Mouse (Mus musculus) neutrophil, adult 5-6 weeks (primary cell): ENCODE results near the gene Sult6b1. TPM values are rescaled to one million over a fixed set of nuclear protein-coding genes. Genes with fewer than 3 reads are reported as not detected.

Source experiments
- ATAC-seq: fragments of 151-379, 151-347 bp; 2 replicates; pipeline ENCODE4 v1.8.0; 2017; ENCODE audit warnings: mild to moderate bottlenecking, moderate TSS enrichment; ENCODE audit not compliant: insufficient number of reproducible peaks, poor library complexity, low FRiP score, severe bottlenecking; ENCODE audit errors: extremely low read depth
- total RNA-seq: library from RNA; stranded (forward); fragments of 200-1000 nt; gene quantifications from 2 replicates; pipeline ENCODE4 v1.2.3, GENCODE M21; 2017

Gene Sult6b1
- total RNA-seq, 1 experiment from 2014 or later: not detected

DNA sequence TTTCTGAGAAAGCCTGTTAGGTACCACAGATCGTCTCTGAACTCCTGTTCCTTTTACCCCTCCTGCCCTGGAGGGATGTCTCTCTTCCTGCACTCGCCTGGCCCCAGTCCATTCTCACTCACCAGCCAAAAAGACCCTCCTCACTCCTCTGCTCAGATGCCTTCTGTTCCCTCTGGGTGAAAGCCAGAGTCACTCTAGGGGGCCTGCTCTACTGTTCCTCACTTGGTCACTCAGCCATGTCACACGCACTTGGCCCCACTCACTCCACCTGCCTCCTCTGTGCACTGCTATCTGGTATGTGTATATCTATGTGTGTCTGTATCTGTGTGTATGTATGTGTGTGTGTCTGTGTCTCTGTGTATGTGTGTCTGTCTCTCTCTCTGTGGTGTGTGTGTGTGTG lies 17.6 kb downstream of the Sult6b1 start:
- ATAC-seq: no peak

DNA sequence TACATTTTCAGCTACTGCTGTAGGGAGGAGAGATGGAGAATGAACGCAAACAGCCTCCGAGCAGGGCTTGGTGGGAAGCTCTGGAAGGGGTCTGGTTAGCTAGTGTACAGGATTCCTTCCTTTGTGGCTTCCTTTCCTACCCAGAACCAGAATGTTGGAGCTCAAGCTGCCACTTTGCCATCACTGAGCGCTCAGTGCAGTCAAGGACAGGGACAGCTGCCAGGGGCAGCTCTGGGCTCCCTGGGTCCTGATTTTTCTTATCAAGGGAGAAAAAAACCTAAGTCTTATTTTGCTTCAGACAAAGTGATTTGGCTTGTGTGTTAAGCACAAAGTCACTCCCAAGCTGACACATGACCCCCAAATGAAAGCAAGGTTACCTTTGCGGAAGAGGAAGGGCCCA lies 18.2 kb downstream of the Sult6b1 start:
- ATAC-seq: no peak

- ATAC-seq: no peak
These were observed 21.3 kb downstream of the Sult6b1 start for GRCm38 (mm10) chr17:78885286-78886065.

DNA sequence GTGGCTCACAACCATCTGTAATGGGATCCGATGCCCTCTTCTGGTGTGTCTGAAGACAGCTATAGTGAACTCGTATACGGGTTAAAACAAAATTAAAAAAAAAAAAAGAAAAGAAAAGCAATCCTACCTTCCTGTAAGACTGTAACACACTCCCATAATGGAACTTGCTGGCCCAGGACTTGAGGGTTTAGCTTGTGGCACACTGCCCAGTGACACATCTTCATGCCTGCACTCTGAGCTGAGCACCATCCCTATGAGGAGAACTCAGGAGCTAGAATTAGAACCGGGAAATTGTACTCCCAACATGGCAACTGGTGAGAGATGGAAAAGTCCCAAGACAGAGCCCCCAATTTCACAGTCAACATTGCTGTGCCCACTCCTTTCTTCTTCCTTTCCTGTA lies 23.5 kb downstream of the Sult6b1 start:
- no peak for ATAC-seq

DNA sequence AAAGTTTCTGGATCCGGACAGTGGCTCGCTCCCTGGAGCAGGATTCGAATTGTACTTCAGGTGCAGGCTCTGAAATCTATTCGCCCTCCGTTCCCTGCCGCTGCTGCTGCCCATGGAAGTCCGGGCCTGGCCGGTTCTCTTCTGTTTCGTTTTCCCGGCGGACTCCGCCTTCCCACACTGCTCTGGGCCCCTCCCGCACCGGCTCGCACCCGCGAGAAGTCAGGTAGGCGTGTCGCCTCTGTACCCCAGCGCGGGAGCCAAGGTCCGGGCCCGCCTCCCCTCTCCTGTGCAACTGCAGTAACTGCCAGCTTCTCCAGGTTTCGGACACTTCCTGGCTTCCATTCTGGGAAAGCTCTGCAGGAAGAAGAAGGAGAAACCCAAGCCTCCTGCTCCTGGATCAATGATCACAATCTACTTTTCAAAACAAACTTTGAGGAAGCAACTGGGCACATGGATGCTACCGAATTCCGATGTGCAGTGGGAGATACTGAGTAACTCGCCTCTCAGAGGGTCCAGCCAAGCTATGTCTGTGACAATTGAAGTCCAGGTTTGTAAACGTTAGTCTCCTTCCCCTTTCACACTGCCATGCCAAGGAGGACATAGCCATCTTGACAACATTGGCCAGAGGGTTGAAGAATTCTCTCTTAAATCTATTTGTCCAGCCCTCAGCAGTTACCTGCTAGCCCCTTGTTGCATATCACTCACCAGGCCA lies 24.2 kb downstream of the Sult6b1 start, which contains the start of gene Eif2ak2:
Eif2ak2 (minus strand) TSS at position 173 of the 712 bp plus-strand sequence.
- ATAC-seq: peak; percentile 69; the same call in 1 of the 2 replicates

DNA sequence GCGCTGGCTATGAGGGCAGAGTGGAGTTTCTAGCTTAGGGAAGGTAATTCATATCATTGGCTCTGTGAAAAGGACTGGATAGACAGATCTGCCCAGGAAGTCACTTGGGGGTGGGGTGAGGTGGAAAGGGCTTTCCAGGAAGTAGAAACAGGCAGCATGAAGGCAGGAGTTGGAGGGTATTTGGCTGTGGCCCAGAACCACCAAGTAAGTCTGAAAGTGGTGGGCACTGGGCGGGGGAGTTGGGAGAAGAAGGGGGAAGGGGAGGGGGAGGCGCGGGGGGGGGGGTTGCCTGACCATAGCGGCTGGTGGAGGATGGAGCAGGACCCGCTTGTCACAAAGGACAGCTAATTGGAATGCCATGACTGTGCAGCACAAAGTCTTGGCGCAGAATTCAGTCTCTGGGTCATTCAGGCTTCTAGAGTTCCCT lies 24.9 kb downstream of the Sult6b1 start:
- ATAC-seq: peak; percentile 33; the same call in 1 of the 2 replicates

DNA sequence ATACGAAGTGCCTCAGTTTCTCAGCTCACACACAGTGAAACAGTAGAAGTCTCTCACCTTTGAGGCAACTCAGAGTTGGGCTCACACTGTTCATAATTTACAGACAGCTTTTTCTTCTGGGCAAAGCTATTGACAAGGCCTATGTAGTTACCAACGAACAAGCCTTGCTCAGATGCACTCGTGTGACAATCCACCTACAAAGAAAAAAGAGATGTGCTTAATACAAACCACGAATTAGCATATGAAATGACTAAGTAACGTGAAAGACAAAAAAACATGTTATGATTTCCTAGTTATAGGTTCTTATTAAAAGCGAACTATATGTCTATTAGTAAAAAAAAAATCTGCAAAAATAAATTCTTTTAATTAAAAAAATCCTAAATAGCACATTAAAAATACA lies 32.9 kb downstream of the Sult6b1 start:
- ATAC-seq: no peak

DNA sequence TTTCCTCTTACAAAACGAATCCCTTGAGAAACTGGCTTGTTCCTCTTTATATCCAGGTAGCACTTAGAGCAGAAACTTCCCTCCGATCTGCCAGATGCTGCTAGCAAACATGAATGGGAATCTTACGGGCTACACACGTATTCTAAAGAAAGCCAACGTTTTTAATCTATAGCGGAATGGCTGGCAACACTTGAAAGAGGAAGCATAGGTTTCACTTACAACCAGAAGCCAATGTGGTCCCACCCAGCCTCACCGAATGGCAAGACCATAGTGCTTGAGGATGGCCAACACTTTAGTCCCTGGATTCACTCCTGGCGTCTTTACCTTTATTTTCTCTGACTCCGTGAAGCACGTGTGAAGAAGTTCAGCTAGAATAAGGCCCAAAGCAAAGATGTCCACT lies 50.5 kb downstream of the Sult6b1 start:
- ATAC-seq: no peak

DNA sequence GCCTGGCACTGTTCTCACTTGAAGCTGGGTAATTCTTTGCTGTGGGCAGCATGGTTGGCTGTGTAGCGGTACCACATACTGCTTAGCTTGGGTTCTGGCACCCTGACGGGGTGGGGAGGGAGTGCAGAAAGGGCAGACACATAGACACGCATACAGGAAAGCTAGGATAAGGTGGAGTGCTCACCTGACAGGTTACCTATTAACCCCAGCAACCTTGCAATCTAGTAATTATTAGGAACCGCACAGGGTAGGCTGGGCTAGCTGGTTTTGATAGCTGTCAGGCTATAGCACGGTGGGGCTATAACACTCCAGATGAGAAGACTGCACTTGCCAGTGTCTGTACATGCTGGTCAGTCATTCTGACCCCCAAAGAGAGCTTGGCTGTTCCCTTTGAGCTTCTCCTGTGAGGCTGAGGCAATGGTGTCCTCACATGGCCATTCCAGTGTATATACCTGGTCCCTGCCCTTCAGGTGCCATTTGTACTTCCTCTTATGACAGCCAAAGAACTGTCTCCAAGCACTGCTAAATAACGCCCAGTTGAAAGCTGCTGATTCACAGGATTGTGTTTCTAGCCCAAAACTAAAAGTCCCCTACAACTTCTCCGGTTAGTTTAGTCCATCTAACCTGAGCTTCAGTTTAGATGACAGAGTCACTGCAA lies 64.4 kb downstream of the Sult6b1 start:
- ATAC-seq: no peak

DNA sequence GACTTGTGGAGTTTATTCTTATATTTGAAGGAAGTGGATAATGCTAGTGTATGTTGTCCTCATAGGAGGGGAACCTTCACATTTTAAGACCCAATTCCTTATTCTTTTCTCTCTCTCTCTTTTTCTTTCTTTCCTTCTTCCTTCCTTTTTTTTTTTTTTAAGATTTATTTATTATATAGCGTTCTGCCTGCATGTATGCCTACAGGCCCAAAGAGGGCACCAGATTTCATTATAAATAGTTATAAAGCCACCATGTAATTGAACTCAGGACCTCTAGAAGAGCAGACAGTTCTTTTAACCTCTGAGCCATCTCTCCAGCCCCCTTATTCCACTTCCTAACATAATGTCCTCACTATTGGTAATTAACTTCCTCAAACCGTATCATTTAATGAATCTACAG lies 70.7 kb downstream of the Sult6b1 start:
- ATAC-seq: no peak

DNA sequence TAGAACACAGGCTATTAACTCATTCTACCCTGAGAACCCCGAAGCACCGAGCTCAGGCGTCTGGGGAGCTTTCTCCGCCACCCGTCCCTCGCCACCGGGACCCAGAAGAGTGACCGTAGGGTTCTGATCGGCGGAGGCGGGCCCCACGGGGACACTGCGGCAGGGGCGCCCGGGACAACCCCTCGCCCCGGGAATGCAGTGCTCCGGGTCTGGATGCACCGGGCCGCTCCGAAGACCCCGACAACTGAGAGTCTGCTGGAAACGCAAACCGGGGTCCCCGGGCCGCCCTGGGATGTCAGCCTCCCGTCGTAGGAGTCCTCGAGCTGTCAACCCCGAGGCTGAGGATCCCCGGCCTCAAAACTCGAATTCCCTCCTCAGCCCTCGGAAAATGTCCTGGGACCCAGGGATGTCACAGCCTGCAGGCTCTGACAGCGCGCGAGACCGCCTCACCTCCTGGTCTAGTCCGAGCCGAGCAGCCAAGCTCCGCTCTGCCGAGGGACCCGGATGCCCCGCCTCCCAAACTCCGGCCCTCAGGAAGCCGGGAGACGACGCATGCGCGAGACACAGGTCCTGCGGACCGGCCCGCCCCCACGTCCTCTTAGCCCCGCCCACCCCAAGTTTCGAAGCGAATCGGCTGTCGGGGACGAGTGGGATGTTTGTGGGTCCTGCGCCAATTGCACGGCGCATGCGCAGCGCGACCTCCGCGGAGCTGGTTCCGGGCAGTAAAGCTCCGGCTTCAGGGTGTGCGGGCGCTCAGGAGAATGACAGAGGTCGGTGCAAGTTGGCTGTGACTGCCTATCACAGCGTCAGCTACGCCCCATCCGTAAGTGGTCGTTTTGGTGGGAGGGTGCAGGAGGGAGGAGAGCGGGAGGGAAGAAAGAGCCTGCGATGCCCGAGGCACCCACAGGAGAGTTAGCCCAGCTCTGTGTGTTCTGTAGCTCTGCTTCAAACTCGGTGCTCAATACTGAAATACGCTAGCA lies 71.6 kb downstream of the Sult6b1 start, which contains the start of the genes Heatr5b and Gpatch11:
Heatr5b (minus strand) TSS at position 509 of the 980 bp plus-strand sequence.
Gpatch11 (plus strand) TSS at position 712 of the 980 bp plus-strand sequence.
- peak; percentile 88 for ATAC-seq

Other genes starting within 250 kb of the Sult6b1 start
- 41.8 and 51.0 TPM in 2 replicates for gene Strn, start 169.8 kb downstream of the Sult6b1 start, total RNA-seq
- gene Heatr5b, start 71.6 kb downstream of the Sult6b1 start, total RNA-seq: 26.3 and 32.7 TPM in 2 replicates
- gene Gpatch11, start 71.4 kb downstream of the Sult6b1 start, total RNA-seq: 41.1 and 60.0 TPM in 2 replicates
- 43.1 and 52.8 TPM in 2 replicates for gene Eif2ak2, start 24.4 kb downstream of the Sult6b1 start, total RNA-seq
- 35.7 and 39.7 TPM in 2 replicates for gene Cebpzos, start 9.5 kb upstream of the Sult6b1 start, total RNA-seq
- 116 and 117 TPM in 2 replicates for gene Cebpz, start 30.1 kb upstream of the Sult6b1 start, total RNA-seq
- 30.1 and 30.5 TPM in 2 replicates for gene Ndufaf7, start 30.1 kb upstream of the Sult6b1 start, total RNA-seq
- 46.9 and 51.2 TPM in 2 replicates for gene Prkd3, start 113.8 kb upstream of the Sult6b1 start, total RNA-seq
- gene Qpct, start 144.9 kb upstream of the Sult6b1 start, total RNA-seq: 0.74 and 1.9 TPM in 2 replicates